In the genomic region with DNA sequence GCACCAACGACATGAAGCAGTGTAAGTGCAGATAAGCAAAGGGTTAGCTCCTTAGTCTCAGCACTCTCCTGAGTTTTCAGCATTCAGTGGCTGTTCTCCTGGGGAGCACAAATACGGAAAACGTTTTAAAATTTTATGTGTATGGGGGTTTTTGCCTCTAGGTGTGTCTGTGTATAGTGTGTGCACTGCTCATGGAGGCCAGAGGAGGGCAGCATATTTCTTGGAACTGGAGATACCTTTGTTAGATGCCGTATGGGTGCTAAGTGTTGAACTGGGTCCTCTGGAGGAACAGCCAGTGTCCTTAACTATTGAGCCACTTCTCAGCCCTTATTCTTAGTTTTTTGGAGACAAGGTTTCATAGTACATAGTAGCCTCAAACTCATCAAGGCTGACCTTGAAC, we compare ENCODE assay signal across 1 mouse cellular context.
TF ChIP-seq lines count a peak whose summit lies in the region.

No protein-coding gene starts in this region.

TF ChIP-seq in CH12.LX, 34 proteins besides CTCF, POLR2A, EP300 and RAD21 (continued from another document):
- TF ChIP-seq ZKSCAN1 (IDR thresholded peaks at IDR 0.05; ENCODE audit: borderline replicate concordance, low read depth, low read length) (no peak), ETS1 (conservative IDR thresholded peaks at IDR 0.05; ENCODE audit: low read depth, low read length) (no peak), ELF1 (IDR thresholded peaks at IDR 0.05; ENCODE audit: low read depth, low read length) (no peak), CHD2 (IDR thresholded peaks at IDR 0.05; ENCODE audit: low read length) (no peak), KAT2A (IDR thresholded peaks at IDR 0.05; ENCODE audit: insufficient replicate concordance, low read length) (no peak), RCOR1 (conservative IDR thresholded peaks at IDR 0.05; ENCODE audit: low read depth, low read length) (no peak), CHD1 (IDR thresholded peaks at IDR 0.05; ENCODE audit: low read depth, low read length) (no peak), USF1 (IDR thresholded peaks at IDR 0.05; ENCODE audit: low read depth, low read length) (no peak), POLR2AphosphoS2 (IDR thresholded peaks at IDR 0.05; ENCODE audit: low read depth, low read length) (no peak), MYC (IDR thresholded peaks at IDR 0.05; ENCODE audit: low read depth, low read length) (no peak), SIN3A (IDR thresholded peaks at IDR 0.05; ENCODE audit: low read length) (no peak), MAZ (IDR thresholded peaks at IDR 0.05; ENCODE audit: low read depth, low read length) (no peak), ZC3H11A (IDR thresholded peaks at IDR 0.05; ENCODE audit: low read depth, low read length) (no peak), JUND (conservative IDR thresholded peaks at IDR 0.05; ENCODE audit: low read depth, low read length) (no peak), TBP (conservative IDR thresholded peaks at IDR 0.05; ENCODE audit: low read depth, low read length) (no peak), USF2 (conservative IDR thresholded peaks at IDR 0.05; ENCODE audit: low read depth, low read length) (no peak)
